Mouse (Mus musculus) layer of hippocampus, adult 2 months (tissue): Measurements from ENCODE around the gene Olfr1308. TPM values are rescaled to one million over a fixed set of nuclear protein-coding genes. Genes with fewer than 3 reads are reported as not detected.

ENCODE experiments used
- DNase-seq, 2 experiments: peaks; one replicate each; pipeline ENCODE4 v3.0.0; 2022; ENCODE audit warnings: low spot score in 2 of 2
- H3K27ac ChIP-seq: fragments of 200-600 bp; 2 replicates; pipeline ENCODE4 v1.8.1; 2022
- H3K4me3 ChIP-seq: fragments of 200-600 bp; 2 replicates; pipeline ENCODE4 v1.8.1; 2022; ENCODE audit warnings: mild to moderate bottlenecking
- CTCF ChIP-seq: fragments of 200-600 bp; conservative IDR thresholded peaks from 2 replicates; pipeline ENCODE4 v1.8.1; 2022; ENCODE audit warnings: antibody characterized with exemption, mild to moderate bottlenecking, moderate library complexity
- long read RNA-seq, 2 experiments: library from polyadenylated mRNA; stranded (forward); transcript quantifications; one replicate each; pipeline ENCODE4 v2.0.0; 2021; ENCODE audit warnings: borderline mapping rate in 2 of 2
- total RNA-seq, 2 experiments: library from RNA; stranded (reverse); gene quantifications; 2 replicates each; pipeline ENCODE4 v1.2.3; 2021

Olfr1308 gene
- total RNA-seq = not detected
- long read RNA-seq, experiment 1 = 0 reads
- long read RNA-seq, experiment 2 = 0 reads

- H3K27ac ChIP-seq = no peak within 1 kb of the TSS
- no peak within 1 kb of the TSS for H3K4me3 ChIP-seq
- no peak for DNase-seq
- no peak for TF ChIP-seq CTCF
Measured at GRCm38 (mm10) chr2:111964844-111965243, at the start of gene Olfr1308. Gene Olfr1308, minus strand, starts transcription at chr2:111964944.

- no peak for DNase-seq
- no peak for TF ChIP-seq CTCF
- H3K27ac ChIP-seq = no peak within 1 kb of the TSS
- no peak within 1 kb of the TSS for H3K4me3 ChIP-seq
Measured at GRCm38 (mm10) chr2:112012608-112013007, 47.9 kb upstream of the Olfr1308 start, which contains the start of gene Olfr1310. Gene Olfr1310, minus strand, starts transcription at chr2:112012708.

DNA sequence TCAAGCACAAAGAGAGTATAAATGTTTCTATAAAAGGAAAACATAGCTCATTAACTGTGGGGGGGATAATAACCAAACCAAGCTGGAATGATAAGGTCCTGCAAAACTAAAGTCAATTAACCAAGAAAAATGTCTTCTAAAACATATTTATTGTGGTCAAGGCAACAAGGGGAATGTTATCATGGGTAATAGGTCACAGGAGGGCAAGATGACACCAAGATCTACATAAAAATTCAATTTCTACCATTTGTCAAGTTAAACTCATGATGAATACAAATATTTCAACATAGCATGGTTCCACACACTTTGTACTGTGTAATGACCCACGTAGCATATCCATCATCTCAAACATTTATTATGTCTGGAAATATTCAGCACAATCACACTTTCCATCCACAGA lies 25.4 kb upstream of the Olfr1308 start, which contains the start of gene Olfr1309:
Olfr1309 (minus strand) TSS at position 101 of the 400 bp plus-strand sequence.
- no peak within 1 kb of the TSS for H3K27ac ChIP-seq
- TF ChIP-seq CTCF = no peak
- DNase-seq = no peak
- no peak within 1 kb of the TSS for H3K4me3 ChIP-seq

DNA sequence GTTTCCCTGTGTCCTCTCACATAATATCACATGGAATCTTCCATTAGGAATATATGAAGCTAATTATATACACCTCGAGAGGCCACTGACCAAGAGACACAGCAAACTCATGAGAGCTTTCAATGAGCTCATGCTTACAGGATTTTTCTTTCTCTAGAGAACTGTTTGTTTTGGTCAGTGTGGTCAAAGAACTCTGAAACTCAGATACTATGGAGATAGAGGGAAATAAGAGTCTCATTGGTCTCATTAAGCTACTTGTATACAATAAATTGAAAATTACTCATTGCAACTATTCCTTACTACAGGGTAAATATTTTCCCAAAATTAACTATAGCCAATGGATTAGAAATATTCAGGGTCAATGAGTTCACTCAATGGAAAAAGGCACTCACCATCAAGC lies 15.4 kb downstream of the Olfr1308 start, which contains the start of gene Olfr1307:
Olfr1307 (minus strand) TSS at position 101 of the 400 bp plus-strand sequence.
- no peak for DNase-seq
- no peak for TF ChIP-seq CTCF
- no peak within 1 kb of the TSS for H3K4me3 ChIP-seq
- no peak within 1 kb of the TSS for H3K27ac ChIP-seq

DNA sequence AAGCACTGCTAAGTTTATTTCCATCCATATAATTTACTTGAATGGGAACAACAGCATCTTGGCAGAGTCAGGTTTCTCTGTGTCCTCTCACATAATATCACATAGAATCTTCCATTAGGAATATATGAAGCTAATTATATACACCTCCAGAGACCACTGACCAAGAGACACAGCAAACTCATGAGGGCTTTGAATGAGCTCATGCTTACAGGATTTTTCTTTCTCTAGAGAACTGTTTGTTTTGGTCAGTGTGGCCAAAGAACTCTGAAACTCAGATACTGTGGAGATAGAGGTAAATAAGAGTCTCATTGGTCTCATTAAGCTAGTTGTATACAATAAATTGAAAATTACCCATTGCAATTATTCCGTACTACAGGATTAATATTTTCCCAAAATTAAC lies 48.6 kb downstream of the Olfr1308 start, which contains the start of gene Olfr1306:
Olfr1306 (minus strand) TSS at position 101 of the 400 bp plus-strand sequence.
- Histone ChIP-seq H3K27ac (no peak within 1 kb of the TSS), H3K4me3 (no peak within 1 kb of the TSS)
- no peak for TF ChIP-seq CTCF
- no peak for DNase-seq

Other genes starting within 250 kb of the Olfr1308 start
- gene Olfr1301, start 213.9 kb downstream of the Olfr1308 start, total RNA-seq = not detected
- not detected for gene Olfr1302, start 187.5 kb downstream of the Olfr1308 start, total RNA-seq
- not detected for gene Olfr1303, start 144.6 kb downstream of the Olfr1308 start, total RNA-seq
- not detected for gene Olfr1305, start 87.8 kb downstream of the Olfr1308 start, total RNA-seq
- not detected for gene Olfr1306, start 48.7 kb downstream of the Olfr1308 start, total RNA-seq
- under 1 TPM; 0.02 to 0.05 TPM for gene Olfr1307, start 15.5 kb downstream of the Olfr1308 start, total RNA-seq
- not detected for gene Olfr1309, start 25.3 kb upstream of the Olfr1308 start, total RNA-seq
- gene Olfr1310, start 47.8 kb upstream of the Olfr1308 start, total RNA-seq = not detected
- gene Olfr1311, start 59.5 kb upstream of the Olfr1308 start, total RNA-seq = not detected
- gene Olfr1312, start 85.3 kb upstream of the Olfr1308 start, total RNA-seq = not detected
- gene Olfr1313, start 112.9 kb upstream of the Olfr1308 start, total RNA-seq = not detected
- not detected for gene Olfr1314, start 131.8 kb upstream of the Olfr1308 start, total RNA-seq
- not detected for gene Olfr1315-ps1, start 150.5 kb upstream of the Olfr1308 start, total RNA-seq
- gene Olfr1316, start 170.0 kb upstream of the Olfr1308 start, total RNA-seq = not detected
- gene Olfr1317, start 175.4 kb upstream of the Olfr1308 start, total RNA-seq = not detected
- not detected for gene Olfr1318, start 189.3 kb upstream of the Olfr1308 start, total RNA-seq